Mouse (Mus musculus) limb, embryonic 14.5 days (tissue): ENCODE data around the gene Traf3ip3. TPM values are rescaled to one million over a fixed set of nuclear protein-coding genes. Genes with fewer than 3 reads are reported as not detected.

ENCODE experiments used
- ATAC-seq: fragments of 200-750 bp; cut with Nextera tagmentation; 2 replicates; pipeline ENCODE4 v1.8.0; 2017; ENCODE audit warnings: low read depth, moderate number of reproducible peaks, moderate TSS enrichment; ENCODE audit not compliant: low FRiP score
- DNase-seq: peaks from one replicate; pipeline ENCODE4 v3.0.0-alpha.2; 2015; ENCODE audit warnings: low spot score
- H3K27ac ChIP-seq: fragments of 300-500 bp; sonication (generic); replicated peaks from 2 replicates; pipeline ENCODE4 v1.5.1; 2014; ENCODE audit warnings: low read depth, mild to moderate bottlenecking, low read length, moderate library complexity, mixed read lengths
- H3K27me3 ChIP-seq: fragments of 300-500 bp; sonication (generic); 2 replicates; pipeline ENCODE4 v1.6.1; 2014; ENCODE audit warnings: low read length, mixed read lengths; ENCODE audit not compliant: control insufficient read depth, insufficient read depth
- H3K36me3 ChIP-seq: fragments of 300-500 bp; sonication (generic); 2 replicates; pipeline ENCODE4 v1.6.1; 2014; ENCODE audit warnings: mild to moderate bottlenecking, low read length, moderate library complexity, mixed read lengths; ENCODE audit not compliant: control insufficient read depth, insufficient read depth
- H3K4me1 ChIP-seq: fragments of 300-500 bp; sonication (generic); 2 replicates; pipeline ENCODE4 v1.6.1; 2014; ENCODE audit warnings: antibody characterized with exemption, low read length, mixed read lengths; ENCODE audit not compliant: control insufficient read depth, insufficient read depth
- H3K4me2 ChIP-seq: fragments of 300-500 bp; sonication (generic); replicated peaks from 2 replicates; pipeline ENCODE4 v1.6.1; 2014; ENCODE audit warnings: low read depth, mild to moderate bottlenecking, low read length, moderate library complexity; ENCODE audit not compliant: severe bottlenecking
- H3K4me3 ChIP-seq: fragments of 300-500 bp; sonication (generic); replicated peaks from 2 replicates; pipeline ENCODE4 v1.5.1; 2014; ENCODE audit warnings: low read length
- H3K9ac ChIP-seq: fragments of 300-500 bp; sonication (generic); 2 replicates; pipeline ENCODE4 v1.6.1; 2014; ENCODE audit warnings: mild to moderate bottlenecking, low read depth, low read length, moderate library complexity; ENCODE audit not compliant: severe bottlenecking
- H3K9me3 ChIP-seq: fragments of 300-500 bp; sonication (generic); 2 replicates; pipeline ENCODE4 v1.6.1; 2016; ENCODE audit warnings: low read length; ENCODE audit not compliant: control insufficient read depth
- POLR2A ChIP-seq: fragments of 200-500 bp; IDR thresholded peaks from 2 replicates; pipeline ENCODE4 v1.8.0; 2012; ENCODE audit warnings: inconsistent platforms, mild to moderate bottlenecking, moderate library complexity, borderline replicate concordance; ENCODE audit not compliant: insufficient read depth, insufficient read length; ENCODE audit errors: extremely low read depth
- WGBS: fragments of 180-500 bp; shearing (Covaris S2); extraction: QIAGEN DNeasy Blood & Tissue Kit; methylation state at CpG from one replicate; pipeline ENCODE4 v1.1.7; 2014; 5-methylcytosine and 5-hydroxymethylcytosine counted together
- polyA plus RNA-seq, 2 experiments: library from polyadenylated mRNA; depleted of rRNA in 1 of 2; stranded (reverse) in 1 of 2; unstranded in 1 of 2; fragments of >200 nt; fragmentation: Nextera tagmentation in 1 of 2; extraction: Ambion mirVana in 1 of 2; gene quantifications; 2 replicates each; pipeline versions ENCODE4 v1.2.1 to v1.2.3; 2012 to 2014

Gene Traf3ip3
- polyA plus RNA-seq, 2 experiments = 18.8 to 22.6 TPM

- Histone ChIP-seq H3K4me1 (peaks cover 5% of the 10 kb centered on the region; the same call in 1 of the 2 replicates), H3K27ac (no peak overlapping the region), H3K36me3 (peaks cover 20% of the 10 kb centered on the region), H3K4me2 (peak overlapping the region; percentile 66), H3K4me3 (peak overlapping the region; percentile 98), H3K9me3 (no peaks in the 10 kb centered on the region), H3K27me3 (no peaks in the 10 kb centered on the region), H3K9ac (0 out of 2 replicates have a peak overlapping the region, but pooled peaks have one; percentile 31)
- ATAC-seq (peak; percentile 29; the same call in 1 of the 2 replicates), DNase-seq (no peak)
- WGBS = 30% methylated on average over 11 of the region's 11 CpGs
- TF ChIP-seq POLR2A = no peak
Measured at GRCm38 (mm10) chr1:193130456-193130825, 71.1 kb downstream of the Traf3ip3 start.

DNA sequence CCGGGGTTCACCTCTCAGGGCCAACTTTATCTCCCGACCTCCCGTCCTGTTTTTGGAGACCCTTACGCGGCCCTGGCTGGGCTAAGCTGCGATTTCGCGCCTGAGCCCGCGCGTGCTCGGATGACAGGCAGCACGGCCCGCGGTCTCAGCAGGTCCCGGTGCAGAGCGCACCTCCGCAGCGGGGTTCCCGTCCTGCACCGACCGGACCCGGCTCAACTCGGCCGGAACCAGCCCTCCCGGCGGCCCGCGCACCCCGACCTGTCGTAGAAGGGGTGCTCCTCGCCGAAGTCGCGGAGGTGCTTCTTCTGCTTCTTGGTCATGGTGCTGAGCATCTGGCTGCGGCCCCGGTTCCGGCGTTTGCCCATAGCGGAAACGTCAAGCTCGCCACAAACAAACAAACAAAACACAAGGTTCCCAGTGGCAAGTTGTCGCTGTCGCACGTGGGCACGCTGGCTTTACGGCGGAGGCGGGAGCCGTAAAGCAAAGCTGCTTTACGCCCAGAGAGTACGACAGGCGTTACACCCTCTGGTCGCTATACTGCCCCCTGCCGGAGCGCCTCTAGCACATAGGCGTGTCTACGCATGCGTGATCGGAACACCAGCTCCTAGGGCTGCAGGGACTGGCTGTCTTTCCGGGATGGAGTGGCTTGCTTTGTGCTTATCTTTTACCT, 71.6 kb downstream of the Traf3ip3 start, which contains the start of gene Diexf:
Gene Diexf, minus strand, starts transcription at position 487 of the 670 bp plus-strand sequence.
- WGBS = under 1% methylated on average over 61 of the region's 61 CpGs
- peak; percentile 52; the same call in 1 of the 2 replicates for TF ChIP-seq POLR2A
- Histone ChIP-seq H3K4me2 (peak within 1 kb of the TSS; percentile 66), H3K9ac (peak within 1 kb of the TSS; percentile 82), H3K4me1 (peaks cover 5% of the 10 kb centered on the region; the same call in 1 of the 2 replicates), H3K27ac (no peak within 1 kb of the TSS), H3K36me3 (peaks cover 22% of the 10 kb centered on the region), H3K4me3 (peak within 1 kb of the TSS; percentile 98), H3K27me3 (no peaks in the 10 kb centered on the region), H3K9me3 (no peaks in the 10 kb centered on the region)
- ATAC-seq (peak; percentile 91), DNase-seq (peak; percentile 99)

- Histone ChIP-seq H3K4me1 (peaks cover 5% of the 10 kb centered on the region; the same call in 1 of the 2 replicates), H3K27me3 (no peaks in the 10 kb centered on the region), H3K27ac (no peak overlapping the region), H3K36me3 (peaks cover 28% of the 10 kb centered on the region), H3K4me3 (peak overlapping the region; percentile 98), H3K9ac (peak overlapping the region; percentile 82), H3K9me3 (no peaks in the 10 kb centered on the region), H3K4me2 (peak overlapping the region; percentile 66)
- WGBS = 24% methylated on average over 5 of the region's 5 CpGs
- ATAC-seq (no peak), DNase-seq (no peak)
- TF ChIP-seq POLR2A = no peak
Measured at GRCm38 (mm10) chr1:193129321-193129720, 72.2 kb downstream of the Traf3ip3 start.

DNA sequence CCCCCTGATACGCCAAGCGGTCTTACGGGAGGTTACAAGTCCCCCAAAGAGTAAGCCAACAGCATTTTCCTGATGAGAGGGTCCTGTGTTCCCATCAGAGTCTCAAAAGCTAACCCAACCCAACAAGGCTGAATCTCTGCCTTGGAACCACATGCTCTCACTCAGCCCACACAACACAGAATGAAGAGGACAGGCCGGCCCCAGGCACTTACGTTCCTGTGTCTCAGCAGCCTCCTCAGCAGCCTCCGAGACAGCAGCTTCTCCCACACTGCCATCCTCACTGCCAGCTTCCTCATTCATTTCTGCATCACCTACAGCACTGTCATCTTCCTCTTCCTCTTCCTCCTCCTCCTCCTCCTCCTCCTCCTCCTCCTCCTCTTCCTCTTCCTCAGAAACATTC, 73.4 kb downstream of the Traf3ip3 start:
- H3K27me3 ChIP-seq = no peaks in the 10 kb centered on the region
- peaks cover 5% of the 10 kb centered on the region; the same call in 1 of the 2 replicates for H3K4me1 ChIP-seq
- no peak for TF ChIP-seq POLR2A
- no peak overlapping the region for H3K9ac ChIP-seq
- peaks cover 39% of the 10 kb centered on the region for H3K36me3 ChIP-seq
- no peak for ATAC-seq
- no peak overlapping the region for H3K4me3 ChIP-seq
- DNase-seq = no peak
- no peak overlapping the region for H3K4me2 ChIP-seq
- no peak overlapping the region for H3K27ac ChIP-seq
- no peaks in the 10 kb centered on the region for H3K9me3 ChIP-seq
- WGBS = 97% methylated on average over 6 of the region's 6 CpGs

- 79% methylated on average over 4 of the region's 4 CpGs for WGBS
- ATAC-seq (no peak), DNase-seq (peak; percentile 34)
- Histone ChIP-seq H3K9ac (no peak overlapping the region), H3K9me3 (no peaks in the 10 kb centered on the region), H3K4me2 (no peak overlapping the region), H3K4me1 (peaks cover 5% of the 10 kb centered on the region; the same call in 1 of the 2 replicates), H3K4me3 (no peak overlapping the region), H3K27me3 (no peaks in the 10 kb centered on the region), H3K36me3 (peaks cover 61% of the 10 kb centered on the region), H3K27ac (no peak overlapping the region)
- no peak for TF ChIP-seq POLR2A
Measured at GRCm38 (mm10) chr1:193125835-193126234, 75.7 kb downstream of the Traf3ip3 start.

Other genes starting within 250 kb of the Traf3ip3 start
- gene Syt14, start 165.9 kb downstream of the Traf3ip3 start, polyA plus RNA-seq (2012; rRNA removed) = 2.0 and 2.2 TPM in 2 replicates
- gene Syt14, start 165.9 kb downstream of the Traf3ip3 start, polyA plus RNA-seq (2014; fragmentation: Nextera tagmentation; extraction: Ambion mirVana) = 2.9 TPM in 2 replicates
- 33.4 and 43.6 TPM in 2 replicates for gene Diexf, start 71.4 kb downstream of the Traf3ip3 start, polyA plus RNA-seq (2012; rRNA removed)
- 8.9 and 10.6 TPM in 2 replicates for gene Diexf, start 71.4 kb downstream of the Traf3ip3 start, polyA plus RNA-seq (2014; fragmentation: Nextera tagmentation; extraction: Ambion mirVana)
- 18.6 and 23.5 TPM in 2 replicates for gene Irf6, start 48.6 kb downstream of the Traf3ip3 start, polyA plus RNA-seq (2012; rRNA removed)
- 39.8 and 50.0 TPM in 2 replicates for gene Irf6, start 48.6 kb downstream of the Traf3ip3 start, polyA plus RNA-seq (2014; fragmentation: Nextera tagmentation; extraction: Ambion mirVana)
- gene A130010J15Rik, start 33.7 kb downstream of the Traf3ip3 start, polyA plus RNA-seq (2012; rRNA removed) = 7.8 and 9.6 TPM in 2 replicates
- 15.1 and 15.4 TPM in 2 replicates for gene A130010J15Rik, start 33.7 kb downstream of the Traf3ip3 start, polyA plus RNA-seq (2014; fragmentation: Nextera tagmentation; extraction: Ambion mirVana)
- 3.6 and 4.0 TPM in 2 replicates for gene Lamb3, start 6.0 kb upstream of the Traf3ip3 start, polyA plus RNA-seq (2012; rRNA removed)
- 3.5 and 4.6 TPM in 2 replicates for gene Lamb3, start 6.0 kb upstream of the Traf3ip3 start, polyA plus RNA-seq (2014; fragmentation: Nextera tagmentation; extraction: Ambion mirVana)
- 1.2 and 1.6 TPM in 2 replicates for gene Hsd11b1, start 62.4 kb upstream of the Traf3ip3 start, polyA plus RNA-seq (2012; rRNA removed)
- gene Hsd11b1, start 62.4 kb upstream of the Traf3ip3 start, polyA plus RNA-seq (2014; fragmentation: Nextera tagmentation; extraction: Ambion mirVana) = 1.2 and 1.6 TPM in 2 replicates
- 36.9 and 44.7 TPM in 2 replicates for gene G0s2, start 71.5 kb upstream of the Traf3ip3 start, polyA plus RNA-seq (2012; rRNA removed)
- 27.0 and 31.7 TPM in 2 replicates for gene G0s2, start 71.5 kb upstream of the Traf3ip3 start, polyA plus RNA-seq (2014; fragmentation: Nextera tagmentation; extraction: Ambion mirVana)
- 9.8 and 12.6 TPM in 2 replicates for gene Camk1g, start 168.6 kb upstream of the Traf3ip3 start, polyA plus RNA-seq (2012; rRNA removed)
- gene Camk1g, start 168.6 kb upstream of the Traf3ip3 start, polyA plus RNA-seq (2014; fragmentation: Nextera tagmentation; extraction: Ambion mirVana) = 9.1 and 11.8 TPM in 2 replicates